Mouse (Mus musculus) MEL (cell line): ENCODE measurements around the gene Mrm2. TPM values are rescaled to one million over a fixed set of nuclear protein-coding genes. Genes with fewer than 3 reads are reported as not detected.

Experiments
- DNase-seq: peaks from one replicate; pipeline ENCODE4 v3.0.0; 2011; ENCODE audit warnings: low read depth, low spot score
- H3K27ac ChIP-seq: 2 replicates; pipeline ENCODE4 v1.5.1; 2012; ENCODE audit warnings: low read depth, mild to moderate bottlenecking, control low read depth, low read length, moderate library complexity; ENCODE audit not compliant: control insufficient read depth
- H3K27me3 ChIP-seq, 2 experiments: fragments of 150-350 bp in 1 of 2; sonication (generic) in 1 of 2; 2 replicates each; pipeline ENCODE4 v1.6.1; 2012; ENCODE audit warnings: low read length in 2 of 2, mild to moderate bottlenecking in 2 of 2, improper control_type of control experiment in 1 of 2, moderate library complexity in 1 of 2; ENCODE audit not compliant: insufficient read depth in 2 of 2, control insufficient read depth in 1 of 2
- H3K36me3 ChIP-seq, 2 experiments: 2 replicates each; pipeline ENCODE4 v1.6.1; 2012 to 2014; ENCODE audit warnings: low read length in 2 of 2, improper control_type of control experiment in 1 of 2, inconsistent platforms in 1 of 2, mild to moderate bottlenecking in 1 of 2; ENCODE audit not compliant: insufficient read depth in 2 of 2, control insufficient read depth in 1 of 2
- H3K4me1 ChIP-seq, 2 experiments: fragments of 150-350 bp in 1 of 2; sonication (generic) in 1 of 2; 2 replicates each; pipeline ENCODE4 v1.6.1; 2012; ENCODE audit warnings: low read length in 2 of 2, improper control_type of control experiment in 1 of 2, mild to moderate bottlenecking in 1 of 2; ENCODE audit not compliant: insufficient read depth in 2 of 2, control insufficient read depth in 1 of 2
- H3K4me3 ChIP-seq, 2 experiments: fragments of 150-350 bp in 1 of 2; sonication (generic) in 1 of 2; 2 replicates each; pipeline ENCODE4 v1.5.1; 2012; ENCODE audit warnings: low read depth in 2 of 2, low read length in 2 of 2, mild to moderate bottlenecking in 2 of 2, moderate library complexity in 2 of 2, control low read depth in 1 of 2, improper control_type of control experiment in 1 of 2; ENCODE audit not compliant: control insufficient read depth in 1 of 2, insufficient read depth in 1 of 2
- H3K79me2 ChIP-seq: 2 replicates; pipeline ENCODE4 v1.6.1; 2012; ENCODE audit warnings: mild to moderate bottlenecking, low read length, moderate library complexity; ENCODE audit not compliant: control insufficient read depth, poor library complexity, insufficient read depth
- H3K9ac ChIP-seq: 2 replicates; pipeline ENCODE4 v1.6.1; 2012; ENCODE audit warnings: low read depth, mild to moderate bottlenecking, control low read depth, low read length, moderate library complexity; ENCODE audit not compliant: control insufficient read depth, poor library complexity, severe bottlenecking
- H3K9me3 ChIP-seq: fragments of 150-350 bp; sonication (generic); replicated peaks from 2 replicates; pipeline ENCODE4 v1.6.1; 2012; ENCODE audit warnings: mild to moderate bottlenecking, low read length, improper control_type of control experiment, moderate library complexity; ENCODE audit not compliant: insufficient read depth
- BHLHE40 ChIP-seq: IDR thresholded peaks from 2 replicates; pipeline ENCODE4 v1.6.1; 2012; ENCODE audit warnings: low read depth, mild to moderate bottlenecking, inconsistent platforms, low read length, improper control_type of control experiment, borderline replicate concordance
- CHD2 ChIP-seq: IDR thresholded peaks from 2 replicates; pipeline ENCODE4 v1.6.1; 2011; ENCODE audit warnings: low read length, improper control_type of control experiment
- CTCF ChIP-seq, 3 experiments: IDR thresholded peaks in 2 of 3; conservative IDR thresholded peaks in 1 of 3; 2 replicates each; pipeline ENCODE4 v1.5.1; 2011 to 2012; ENCODE audit warnings: low read length in 3 of 3, low read depth in 2 of 3, mild to moderate bottlenecking in 2 of 3, improper control_type of control experiment in 1 of 3, inconsistent platforms in 1 of 3, mixed read lengths in 1 of 3, moderate library complexity in 1 of 3; ENCODE audit not compliant: control insufficient read depth in 1 of 3, insufficient read depth in 1 of 3, poor library complexity in 1 of 3, severe bottlenecking in 1 of 3
- ELF1 ChIP-seq: IDR thresholded peaks from 2 replicates; pipeline ENCODE4 v1.6.1; 2014; ENCODE audit warnings: low read depth, mild to moderate bottlenecking, inconsistent platforms, low read length, improper control_type of control experiment, moderate library complexity
- EP300 ChIP-seq, 2 experiments: IDR thresholded peaks; 2 replicates each; pipeline ENCODE4 v1.6.1; 2011; ENCODE audit warnings: improper control_type of control experiment in 2 of 2, low read length in 2 of 2, low read depth in 1 of 2, mild to moderate bottlenecking in 1 of 2
- ETS1 ChIP-seq: IDR thresholded peaks from 2 replicates; pipeline ENCODE4 v1.6.1; 2012; ENCODE audit warnings: low read depth, mild to moderate bottlenecking, inconsistent platforms, low read length, improper control_type of control experiment, moderate library complexity
- GABPA ChIP-seq: IDR thresholded peaks from 2 replicates; pipeline ENCODE4 v1.6.1; 2012; ENCODE audit warnings: low read depth, mild to moderate bottlenecking, inconsistent platforms, low read length, improper control_type of control experiment, moderate library complexity
- GATA1 ChIP-seq: IDR thresholded peaks from 2 replicates; pipeline ENCODE4 v1.6.1; 2011; ENCODE audit warnings: low read depth, low read length, improper control_type of control experiment
- HCFC1 ChIP-seq: IDR thresholded peaks from 2 replicates; pipeline ENCODE4 v1.6.1; 2012; ENCODE audit warnings: low read depth, mild to moderate bottlenecking, inconsistent platforms, low read length, improper control_type of control experiment, moderate library complexity
- KAT2A ChIP-seq: conservative IDR thresholded peaks from 2 replicates; pipeline ENCODE4 v1.6.1; 2012; ENCODE audit warnings: low read depth, low read length, improper control_type of control experiment, inconsistent platforms
- MXI1 ChIP-seq: IDR thresholded peaks from 2 replicates; pipeline ENCODE4 v1.6.1; 2011; ENCODE audit warnings: mild to moderate bottlenecking, low read depth, low read length, improper control_type of control experiment
- MYB ChIP-seq: IDR thresholded peaks from 2 replicates; pipeline ENCODE4 v1.6.1; 2011; ENCODE audit warnings: mild to moderate bottlenecking, low read depth, low read length, improper control_type of control experiment
- NRF1 ChIP-seq: IDR thresholded peaks from 2 replicates; pipeline ENCODE4 v1.6.1; 2014; ENCODE audit warnings: low read depth, mild to moderate bottlenecking, inconsistent platforms, low read length, improper control_type of control experiment, moderate library complexity; ENCODE audit not compliant: poor library complexity, insufficient read depth, severe bottlenecking
- POLR2A ChIP-seq, 2 experiments: IDR thresholded peaks; 2 replicates each; pipeline ENCODE4 v1.6.1; 2011 to 2012; ENCODE audit warnings: low read length in 2 of 2, mild to moderate bottlenecking in 2 of 2, control low read depth in 1 of 2, improper control_type of control experiment in 1 of 2, low read depth in 1 of 2, moderate library complexity in 1 of 2; ENCODE audit not compliant: control insufficient read depth in 1 of 2, insufficient read depth in 1 of 2, poor library complexity in 1 of 2
- POLR2AphosphoS2 ChIP-seq: IDR thresholded peaks from 2 replicates; pipeline ENCODE4 v1.6.1; 2011; ENCODE audit warnings: low read length, improper control_type of control experiment
- SIN3A ChIP-seq: IDR thresholded peaks from 2 replicates; pipeline ENCODE4 v1.6.1; 2012; ENCODE audit warnings: low read length, improper control_type of control experiment, inconsistent platforms
- SMC3 ChIP-seq: IDR thresholded peaks from 2 replicates; pipeline ENCODE4 v1.6.1; 2011; ENCODE audit warnings: low read depth, low read length, improper control_type of control experiment
- TAL1 ChIP-seq: IDR thresholded peaks from 2 replicates; pipeline ENCODE4 v1.6.1; 2012; ENCODE audit warnings: mild to moderate bottlenecking, inconsistent platforms, low read length, moderate library complexity, mixed read lengths
- USF2 ChIP-seq, 2 experiments: IDR thresholded peaks; 2 replicates each; pipeline ENCODE4 v1.6.1; 2011 to 2012; ENCODE audit warnings: improper control_type of control experiment in 2 of 2, low read length in 2 of 2, borderline replicate concordance in 1 of 2, inconsistent platforms in 1 of 2, low read depth in 1 of 2, mild to moderate bottlenecking in 1 of 2; ENCODE audit not compliant: insufficient read depth in 1 of 2
- ZKSCAN1 ChIP-seq: IDR thresholded peaks from 2 replicates; pipeline ENCODE4 v1.6.1; 2012; ENCODE audit warnings: low read depth, mild to moderate bottlenecking, inconsistent platforms, low read length, improper control_type of control experiment, moderate library complexity
- ZMIZ1 ChIP-seq: IDR thresholded peaks from 2 replicates; pipeline ENCODE4 v1.6.1; 2012; ENCODE audit warnings: low read depth, mild to moderate bottlenecking, inconsistent platforms, low read length, improper control_type of control experiment, moderate library complexity
- polyA plus RNA-seq, 2 experiments: library from polyadenylated mRNA; stranded (reverse) in 1 of 2; unstranded in 1 of 2; fragments of >175 nt in 1 of 2; fragments of >200 nt in 1 of 2; gene quantifications; 2 replicates each; pipeline versions ENCODE4 v1.2.1 to v1.2.4; 2012; ENCODE audit warnings: low replicate concordance in 2 of 2, low read depth in 1 of 2; ENCODE audit not compliant: insufficient read length in 2 of 2, insufficient read depth in 1 of 2, missing spikeins in 1 of 2
- total RNA-seq: library from RNA; depleted of rRNA; stranded (reverse); fragments of 300-350 nt; gene quantifications from 2 replicates; pipeline ENCODE4 v1.2.3, GENCODE M21; 2012

The Mrm2 gene
- total and polyA plus RNA-seq, 3 experiments = 14.1 to 15.3 TPM; not detected in 1

GRCm38 (mm10) chr5:140288287-140288686 lies 43.4 kb downstream of the Mrm2 start (continued):
- TF ChIP-seq GATA1 (no peak), ELF1 (no peak), ZKSCAN1 (no peak)
- TF ChIP-seq, all 39 proteins: peak for 0

GRCm38 (mm10) chr5:140284761-140285160 lies 46.9 kb downstream of the Mrm2 start:
- TF ChIP-seq ETS1 (no peak), POLR2A (IDR thresholded peaks at IDR 0.05; ENCODE audit: control insufficient read depth in 1 of 2, insufficient read depth in 1 of 2, low read depth in 1 of 2, low read length in 2 of 2, poor library complexity in 1 of 2) (no peak), HCFC1 (no peak), KAT2A (no peak), USF2 (IDR thresholded peaks at IDR 0.05; ENCODE audit: borderline replicate concordance in 1 of 2, insufficient read depth in 1 of 2, low read depth in 1 of 2, low read length in 2 of 2) (no peak)
- Histone ChIP-seq H3K27me3 (no peaks in the 10 kb centered on the region), H3K36me3 (peaks cover 0 to 9% of the 10 kb centered on the region in 2 experiments; a peak in 1 of 4 replicates), H3K4me3 (no peak overlapping the region), H3K27ac (no peak overlapping the region), H3K9ac (no peak overlapping the region), H3K79me2 (no peaks in the 10 kb centered on the region), H3K4me1 (no peaks in the 10 kb centered on the region), H3K9me3 (no peaks in the 10 kb centered on the region)
- no peak for DNase-seq

GRCm38 (mm10) chr5:140284011-140284410 lies 47.7 kb downstream of the Mrm2 start:
- H3K79me2 ChIP-seq = no peaks in the 10 kb centered on the region
- DNase-seq = no peak
- no peaks in the 10 kb centered on the region for H3K4me1 ChIP-seq
- H3K36me3 ChIP-seq = peaks cover 0 to 9% of the 10 kb centered on the region in 2 experiments; a peak in 1 of 4 replicates
- H3K27me3 ChIP-seq = no peaks in the 10 kb centered on the region
- H3K9me3 ChIP-seq = no peaks in the 10 kb centered on the region
- no peak for TF ChIP-seq CHD2
- no peak for TF ChIP-seq POLR2AphosphoS2
- no peak for TF ChIP-seq CTCF (IDR thresholded peaks at IDR 0.05 in 2 of 3, conservative IDR thresholded peaks at IDR 0.05 in 1 of 3; ENCODE audit: control insufficient read depth in 1 of 3, insufficient read depth in 1 of 3, low read depth in 2 of 3, low read length in 3 of 3, poor library complexity in 1 of 3, severe bottlenecking in 1 of 3)
- TF ChIP-seq ETS1 = no peak
- TF ChIP-seq BHLHE40 = no peak
- no peak for TF ChIP-seq TAL1
- TF ChIP-seq MYB = no peak
- no peak for TF ChIP-seq EP300 (IDR thresholded peaks at IDR 0.05; ENCODE audit: low read depth in 1 of 2, low read length in 2 of 2)
- TF ChIP-seq KAT2A = no peak
- TF ChIP-seq POLR2A (IDR thresholded peaks at IDR 0.05; ENCODE audit: control insufficient read depth in 1 of 2, insufficient read depth in 1 of 2, low read depth in 1 of 2, low read length in 2 of 2, poor library complexity in 1 of 2) = no peak
- no peak for TF ChIP-seq GATA1
- TF ChIP-seq NRF1 = no peak
- TF ChIP-seq SMC3 = no peak
- no peak for TF ChIP-seq ZMIZ1
- no peak for TF ChIP-seq SIN3A
- no peak for TF ChIP-seq ELF1
- no peak for TF ChIP-seq MXI1
- no peak for TF ChIP-seq GABPA
- TF ChIP-seq HCFC1 = no peak
- H3K4me3 ChIP-seq = no peak overlapping the region
- H3K27ac ChIP-seq = no peak overlapping the region
- no peak overlapping the region for H3K9ac ChIP-seq
